Mouse (Mus musculus) ES-Bruce4 (cell line): ENCODE results near the gene Cpvl.

Experiments
- CTCF ChIP-seq: IDR thresholded peaks from one replicate; pipeline ENCODE4 v1.8.1; 2011; ENCODE audit warnings: low read depth, low read length
- EP300 ChIP-seq: IDR thresholded peaks from 2 replicates; pipeline ENCODE4 v1.6.1; 2011; ENCODE audit warnings: low read depth, low read length; ENCODE audit not compliant: insufficient read depth
- POLR2A ChIP-seq: IDR thresholded peaks from one replicate; pipeline ENCODE4 v1.8.1; 2011; ENCODE audit warnings: low read length; ENCODE audit not compliant: insufficient read depth

- TF ChIP-seq EP300 (no peak), POLR2A (no peak), CTCF (no peak)
These were observed 17.9 kb upstream of the Cpvl start for GRCm38 (mm10) chr6:53996226-53996955.
